Mouse (Mus musculus): Measurements from ENCODE around the gene Egln3. TPM values are rescaled to one million over a fixed set of nuclear protein-coding genes. Genes with fewer than 3 reads are reported as not detected.

The Egln3 gene
- polyA plus RNA-seq, 1 experiment: 8.7 TPM

DNA sequence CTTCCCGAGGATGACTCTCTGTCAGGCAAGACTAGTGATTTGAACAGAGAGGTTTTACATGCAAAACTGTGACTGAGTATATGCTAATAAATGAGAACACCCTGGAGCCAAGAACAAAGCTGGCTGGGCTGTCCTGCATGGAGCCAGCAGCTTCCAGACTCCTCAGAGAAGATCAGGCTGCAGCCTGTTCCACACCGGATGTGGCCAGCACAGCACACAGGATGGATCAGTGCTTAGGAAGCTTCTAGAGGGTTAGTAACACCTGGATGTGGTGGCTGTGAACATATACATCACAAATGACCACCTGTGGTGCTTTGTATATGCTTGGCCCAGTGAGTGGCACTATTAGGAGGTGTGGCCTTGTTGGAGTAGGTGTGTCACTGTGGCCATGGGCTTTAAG is 43.4 kb downstream of the Egln3 start:
- no peak for DNase-seq (ENCODE audit: low read depth)
- TF ChIP-seq POLR2A (IDR thresholded peaks at IDR 0.05; ENCODE audit: borderline replicate concordance, extremely low read depth, insufficient read depth, insufficient read length, poor library complexity, severe bottlenecking): no peak
- TF ChIP-seq CTCF (IDR thresholded peaks at IDR 0.05; ENCODE audit: borderline replicate concordance, extremely low read depth, insufficient read depth, insufficient read length): no peak

DNA sequence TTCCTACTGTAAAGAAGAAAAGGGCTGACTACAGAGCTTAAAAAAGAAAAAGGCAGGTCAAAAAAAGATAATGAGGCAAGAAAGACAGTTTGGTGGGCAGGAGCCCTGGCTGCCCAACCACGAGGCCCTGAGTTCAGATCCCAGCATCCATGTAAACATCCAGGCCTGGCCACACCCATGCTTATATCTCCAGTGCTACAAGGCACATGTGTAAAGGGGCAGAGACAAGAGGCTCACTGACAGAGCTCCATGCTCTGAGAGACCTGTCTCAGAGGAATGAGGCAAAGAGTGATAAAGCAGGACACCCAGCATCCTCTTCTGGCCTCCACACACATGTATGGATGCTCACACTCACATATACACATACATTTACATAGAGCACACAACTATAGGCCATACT is 48.9 kb downstream of the Egln3 start:
- DNase-seq (ENCODE audit: low read depth): no peak
- TF ChIP-seq POLR2A (IDR thresholded peaks at IDR 0.05; ENCODE audit: borderline replicate concordance, extremely low read depth, insufficient read depth, insufficient read length, poor library complexity, severe bottlenecking) (no peak), CTCF (IDR thresholded peaks at IDR 0.05; ENCODE audit: borderline replicate concordance, extremely low read depth, insufficient read depth, insufficient read length) (no peak)

DNA sequence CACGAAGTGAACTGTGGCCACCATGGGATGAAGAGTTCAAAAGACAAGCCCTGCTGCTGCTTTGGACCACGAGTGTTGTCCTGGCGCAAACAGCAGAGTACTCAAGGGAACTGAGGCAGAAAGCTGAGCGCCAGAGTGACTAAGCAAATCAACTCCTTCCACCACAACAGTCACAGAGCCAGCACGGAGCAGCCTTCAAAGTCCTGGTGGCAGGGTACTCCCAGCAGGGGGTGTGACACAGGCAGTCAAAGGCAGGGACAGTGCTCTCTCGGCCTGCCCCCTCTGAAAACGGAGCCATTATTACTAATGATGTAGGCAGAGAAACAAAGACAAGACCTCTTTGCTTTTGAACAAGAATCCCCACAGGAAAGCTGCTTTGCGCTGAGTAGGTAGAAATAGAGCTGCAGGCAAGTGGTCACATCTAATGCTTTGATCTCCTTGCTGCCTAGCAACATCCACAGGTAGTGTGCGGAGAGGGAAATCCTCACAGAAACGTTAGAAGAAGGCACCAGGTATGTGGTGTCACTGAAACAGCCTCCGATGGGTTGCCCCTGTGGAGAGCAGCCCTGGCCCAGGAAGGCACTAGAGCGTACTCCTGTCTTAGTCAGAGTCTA is 56.6 kb downstream of the Egln3 start:
- TF ChIP-seq POLR2A (IDR thresholded peaks at IDR 0.05; ENCODE audit: borderline replicate concordance, extremely low read depth, insufficient read depth, insufficient read length, poor library complexity, severe bottlenecking) (no peak), CTCF (IDR thresholded peaks at IDR 0.05; ENCODE audit: borderline replicate concordance, extremely low read depth, insufficient read depth, insufficient read length) (no peak)
- peak; percentile 73 for DNase-seq (ENCODE audit: low read depth)

Data from brain, embryonic 14.5 days (tissue).